12 mouse cellular contexts compared by ENCODE assay signal in genomic region chr3:151836451-151836850, GRCm38 (mm10). TPM values are rescaled to one million over a fixed set of nuclear protein-coding genes. Genes with fewer than 3 reads are reported as not detected.
DNase-seq lines count a peak whose midpoint lies in the region; ATAC-seq and TF ChIP-seq lines count a peak whose summit lies in the region.
"Had no signal": no experiment of that assay in that cellular context is flagged by ENCODE, and none has a peak within 500 bp of the region (broad histone marks: within the 10 kb centered on the region; RNA-seq: fewer than 3 reads in every experiment).

No protein-coding gene starts in this region.

- 8% methylated on average over 5 of the region's 5 CpGs for WGBS in heart, embryonic 16.5 days
- WGBS in embryonic facial prominence, embryonic 15.5 days: 4% methylated on average over 5 of the region's 5 CpGs
- 8% methylated on average over 5 of the region's 5 CpGs for WGBS in intestine, embryonic 15.5 days
- WGBS in midbrain, postnatal 0 days: 5% methylated on average over 5 of the region's 5 CpGs

- no peaks in the 10 kb centered on the region for H3K4me1 ChIP-seq in heart, embryonic 16.5 days (ENCODE audit: control insufficient read depth, insufficient read depth, low read length)
- 0 out of 2 replicates have a peak, but pooled peaks cover 17% of the 10 kb centered on the region for H3K4me1 ChIP-seq in embryonic facial prominence, embryonic 15.5 days
- peaks cover 14% of the 10 kb centered on the region; the same call in 1 of the 2 replicates for H3K4me1 ChIP-seq in intestine, embryonic 15.5 days (replicated peaks)
- H3K4me1 ChIP-seq in midbrain, postnatal 0 days (ENCODE audit: insufficient read depth, low read length): 0 out of 2 replicates have a peak, but pooled peaks cover 3% of the 10 kb centered on the region

- ATAC-seq in heart, embryonic 16.5 days (replicated peaks; ENCODE audit: extremely low read depth, insufficient read depth, low FRiP score): no peak
- no peak for ATAC-seq in embryonic facial prominence, embryonic 15.5 days (ENCODE audit: insufficient number of reproducible peaks, low FRiP score, low TSS enrichment, low read depth)
- ATAC-seq in intestine, embryonic 15.5 days: 0 out of 2 replicates have a peak, but pooled peaks have one; percentile 6
- ATAC-seq in midbrain, postnatal 0 days (ENCODE audit: low FRiP score): no peak
- ATAC-seq in frontal cortex, adult (ENCODE audit: low TSS enrichment): no peak
- ATAC-seq: activated CD4-positive, CD25-positive, alpha-beta regulatory T cell, adult 4 months; CD4-positive, CD25-positive, alpha-beta regulatory T cell, adult 4 months had no signal

- peaks cover 3% of the 10 kb centered on the region for H3K27me3 ChIP-seq in heart, embryonic 16.5 days (ENCODE audit: control insufficient read depth, insufficient read depth, low read length)
- H3K27me3 ChIP-seq in embryonic facial prominence, embryonic 15.5 days: peaks cover 11% of the 10 kb centered on the region
- H3K27me3 ChIP-seq in intestine, embryonic 15.5 days (replicated peaks): no peaks in the 10 kb centered on the region
- H3K27me3 ChIP-seq in midbrain, postnatal 0 days (ENCODE audit: insufficient read depth, low read length): 0 out of 2 replicates have a peak, but pooled peaks cover 8% of the 10 kb centered on the region

- no peak for TF ChIP-seq CTCF in midbrain, postnatal 0 days (IDR thresholded peaks at IDR 0.05)

- no peak for DNase-seq in heart, adult 9 months (ENCODE audit: low spot score in 2 of 2)
- no peak for DNase-seq in midbrain, postnatal 0 days (ENCODE audit: low spot score)
- no peak for DNase-seq in right cerebral cortex, postnatal 10 days (ENCODE audit: low spot score in 2 of 2)
- no peak for DNase-seq in layer of hippocampus, postnatal 14 days (ENCODE audit: low spot score in 2 of 2)

- peak overlapping the region; percentile 67 for H3K4me3 ChIP-seq in heart, embryonic 16.5 days (ENCODE audit: low read length)
- H3K4me3 ChIP-seq in embryonic facial prominence, embryonic 15.5 days (replicated peaks): peak overlapping the region; percentile 51
- H3K4me3 ChIP-seq in intestine, embryonic 15.5 days (replicated peaks): peak overlapping the region; percentile 40; the same call in 1 of the 2 replicates
- H3K4me3 ChIP-seq in midbrain, postnatal 0 days (ENCODE audit: low read depth, low read length): peak overlapping the region; percentile 44

- H3K27ac ChIP-seq in heart, embryonic 16.5 days (ENCODE audit: low read length): no peak overlapping the region
- H3K27ac ChIP-seq in embryonic facial prominence, embryonic 15.5 days (replicated peaks): no peak overlapping the region
- H3K27ac ChIP-seq in intestine, embryonic 15.5 days: no peak overlapping the region
- H3K27ac ChIP-seq in midbrain, postnatal 0 days (ENCODE audit: low read depth, low read length): no peak overlapping the region
- H3K27ac ChIP-seq: liver, embryonic 14.5 days had no signal

- no peak overlapping the region for H3K9ac ChIP-seq in heart, embryonic 16.5 days (ENCODE audit: low read length)
- H3K9ac ChIP-seq in embryonic facial prominence, embryonic 15.5 days: 0 out of 2 replicates have a peak overlapping the region, but pooled peaks have one; percentile 2
- H3K9ac ChIP-seq in intestine, embryonic 15.5 days: no peak overlapping the region
- H3K9ac ChIP-seq in midbrain, postnatal 0 days (replicated peaks; ENCODE audit: low read length, poor library complexity, severe bottlenecking): 0 out of 2 replicates have a peak overlapping the region, but pooled peaks have one; percentile 46
- H3K9ac ChIP-seq: liver, embryonic 14.5 days had no signal

- no peaks in the 10 kb centered on the region for H3K36me3 ChIP-seq in heart, embryonic 16.5 days (ENCODE audit: control insufficient read depth, insufficient read depth)
- no peaks in the 10 kb centered on the region for H3K36me3 ChIP-seq in embryonic facial prominence, embryonic 15.5 days
- no peaks in the 10 kb centered on the region for H3K36me3 ChIP-seq in intestine, embryonic 15.5 days
- no peaks in the 10 kb centered on the region for H3K36me3 ChIP-seq in midbrain, postnatal 0 days (ENCODE audit: insufficient read depth, low read length)

- no peaks in the 10 kb centered on the region for H3K9me3 ChIP-seq in heart, embryonic 16.5 days (replicated peaks; ENCODE audit: control insufficient read depth, low read length)
- no peaks in the 10 kb centered on the region for H3K9me3 ChIP-seq in embryonic facial prominence, embryonic 15.5 days (replicated peaks)
- no peaks in the 10 kb centered on the region for H3K9me3 ChIP-seq in intestine, embryonic 15.5 days
- no peaks in the 10 kb centered on the region for H3K9me3 ChIP-seq in midbrain, postnatal 0 days (ENCODE audit: low read length)

- peak overlapping the region; percentile 89 for H3K4me2 ChIP-seq in heart, embryonic 16.5 days (ENCODE audit: low read depth, low read length)
- H3K4me2 ChIP-seq in embryonic facial prominence, embryonic 15.5 days (replicated peaks): peak overlapping the region; percentile 89
- peak overlapping the region; percentile 93 for H3K4me2 ChIP-seq in intestine, embryonic 15.5 days (replicated peaks)
- peak overlapping the region; percentile 95 for H3K4me2 ChIP-seq in midbrain, postnatal 0 days (ENCODE audit: low read depth, low read length, poor library complexity, severe bottlenecking)

RNA-seq across cellular contexts. Expression of gene Ptgfr, which starts 1.0 kb away (rescaled TPM):
- 1.4 and 1.6 TPM in 2 replicates for polyA plus RNA-seq in heart, embryonic 16.5 days (2015; fragmentation: Nextera tagmentation; extraction: Ambion mirVana)
- 13.1 and 16.8 TPM in 2 replicates for polyA plus RNA-seq in embryonic facial prominence, embryonic 15.5 days (2015; fragmentation: Nextera tagmentation; extraction: Ambion mirVana)
- 0.33 and 0.56 TPM in 2 replicates for polyA plus RNA-seq in intestine, embryonic 15.5 days (2015; fragmentation: Nextera tagmentation; extraction: Ambion mirVana)
- 1.9 and 2.4 TPM in 2 replicates for total RNA-seq in midbrain, postnatal 0 days (2014; rRNA removed)
- polyA plus RNA-seq in midbrain, postnatal 0 days (2015; fragmentation: Nextera tagmentation; extraction: Ambion mirVana): 0.93 and 1.4 TPM in 2 replicates
- under 1 TPM; 0.37 to 0.45 TPM for total RNA-seq in layer of hippocampus, postnatal 14 days (2021)
- total RNA-seq: granulocyte monocyte progenitor cell, adult 5-6 weeks had no signal
- polyA plus RNA-seq: activated CD4-positive, CD25-positive, alpha-beta regulatory T cell, adult 4 months; CD4-positive, CD25-positive, alpha-beta regulatory T cell, adult 4 months had no signal

Comparison
In these comparisons a context has a peak if more than half of its experiments do, and no peak if none do; other contexts are left out.
1. H3K9ac ChIP-seq: peak in embryonic facial prominence, embryonic 15.5 days (single experiment) and midbrain, postnatal 0 days (single experiment); none in heart, embryonic 16.5 days (single experiment) and intestine, embryonic 15.5 days (single experiment).
2. Peak in every context shown above with its lines, with median percentiles within 50 percentile points of each other: H3K4me2 ChIP-seq and H3K4me3 ChIP-seq.